ENCODE assay signal across 8 mouse cellular contexts in the genomic region with DNA sequence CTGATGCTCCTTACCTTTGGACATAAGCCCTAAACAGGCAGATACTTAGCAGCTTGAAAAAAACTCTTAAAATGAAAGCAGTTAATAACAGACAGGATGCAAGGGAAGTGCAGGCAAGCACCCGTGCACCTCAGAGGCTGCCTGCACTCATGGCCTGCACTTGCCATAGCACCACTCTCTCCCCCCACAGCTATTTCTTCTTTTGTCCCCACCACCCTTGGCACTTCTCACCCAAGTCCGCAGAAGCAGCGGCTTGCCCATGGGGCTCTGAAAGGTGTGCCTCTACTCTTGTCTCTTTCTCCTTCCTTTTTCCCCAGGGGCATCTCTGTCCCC. TPM values are rescaled to one million over a fixed set of nuclear protein-coding genes. Genes with fewer than 3 reads are reported as not detected.
A peak's percentile ranks its signal among the peaks of the same experiment; 100 is the strongest.
DNase-seq lines count a peak whose midpoint lies in the region; ATAC-seq and TF ChIP-seq lines count a peak whose summit lies in the region.

No protein-coding gene starts in this region.

- H3K36me3 ChIP-seq in ES-Bruce4 (ENCODE audit: control insufficient read depth, insufficient read depth, low read length, poor library complexity, severe bottlenecking) (no peaks in the 10 kb centered on the region), macrophage (ENCODE audit: inconsistent target) (no peaks in the 10 kb centered on the region)
- H3K36me3 ChIP-seq in heart, postnatal 0 days (replicated peaks; ENCODE audit: control insufficient read depth, insufficient read depth, low read length), result no peaks in the 10 kb centered on the region

- no peak for TF ChIP-seq POLR2A in ES-Bruce4 (IDR thresholded peaks at IDR 0.05; ENCODE audit: insufficient read depth, low read length)

- H3K4me2 ChIP-seq in heart, postnatal 0 days (ENCODE audit: low read depth, low read length), result peak overlapping the region; percentile 69

- H3K79me2 ChIP-seq in macrophage (ENCODE audit: inconsistent target), result no peaks in the 10 kb centered on the region

- TF ChIP-seq EP300 in ES-Bruce4 (IDR thresholded peaks at IDR 0.05; ENCODE audit: insufficient read depth, low read depth, low read length), result no peak
- TF ChIP-seq EP300 in heart, postnatal 0 days (IDR thresholded peaks at IDR 0.05; ENCODE audit: low read depth), result no peak

- H3K4me1 ChIP-seq in ES-Bruce4 (ENCODE audit: control insufficient read depth, insufficient read depth, low read length), result no peaks in the 10 kb centered on the region
- H3K4me1 ChIP-seq in heart, postnatal 0 days (ENCODE audit: control insufficient read depth, insufficient read depth), result no peaks in the 10 kb centered on the region

- peak; percentile 18 for ATAC-seq in heart, postnatal 0 days (ENCODE audit: insufficient read depth, low read depth)

- DNase-seq in cerebellum, adult 9-10 months, result peak; percentile 4
- no peak for DNase-seq in cerebellum, adult 11 months
- no peak for DNase-seq in heart, postnatal 0 days (ENCODE audit: low spot score)
- DNase-seq in right cerebral cortex, postnatal 14 days, result no peak
- no peak for DNase-seq in embryo, embryonic 10.5 days (ENCODE audit: low spot score)
- no peak for DNase-seq in cerebellum, postnatal 10 days

- 25% methylated on average over 3 of the region's 3 CpGs for WGBS in heart, postnatal 0 days
- WGBS in macrophage (ENCODE audit: missing documents), result 14% methylated on average over 3 of the region's 3 CpGs

- H3K4me3 ChIP-seq in ES-Bruce4 (ENCODE audit: low read depth, low read length) (peak overlapping the region; percentile 55), macrophage (ENCODE audit: inconsistent target) (peak overlapping the region; percentile 18; the same call in 1 of the 2 replicates)
- H3K4me3 ChIP-seq in heart, postnatal 0 days (ENCODE audit: low read depth, low read length), result peak overlapping the region; percentile 55

- TF ChIP-seq CTCF in ES-Bruce4 (IDR thresholded peaks at IDR 0.05; ENCODE audit: low read depth, low read length), result no peak
- no peak for TF ChIP-seq CTCF in heart, postnatal 0 days (IDR thresholded peaks at IDR 0.05; ENCODE audit: low read depth)

- peak overlapping the region; percentile 68 for H3K9ac ChIP-seq in ES-Bruce4 (ENCODE audit: low read depth, poor library complexity, severe bottlenecking)
- peak overlapping the region; percentile 47; the same call in 1 of the 2 replicates for H3K9ac ChIP-seq in heart, postnatal 0 days (replicated peaks; ENCODE audit: low read depth, low read length)

- H3K27me3 ChIP-seq in ES-Bruce4 (ENCODE audit: control insufficient read depth, insufficient read depth, low read length, poor library complexity, severe bottlenecking), result no peaks in the 10 kb centered on the region
- no peaks in the 10 kb centered on the region for H3K27me3 ChIP-seq in heart, postnatal 0 days (ENCODE audit: control insufficient read depth, insufficient read depth, low read length)

- H3K9me3 ChIP-seq in ES-Bruce4 (replicated peaks; ENCODE audit: control insufficient read depth, insufficient read depth, low read length, poor library complexity, severe bottlenecking), result no peaks in the 10 kb centered on the region
- H3K9me3 ChIP-seq in heart, postnatal 0 days (replicated peaks; ENCODE audit: control insufficient read depth, low read length), result no peaks in the 10 kb centered on the region

- no peak overlapping the region for H3K27ac ChIP-seq in ES-Bruce4 (ENCODE audit: insufficient read depth, low read length)
- peak overlapping the region; percentile 74; the same call in 1 of the 2 replicates for H3K27ac ChIP-seq in heart, postnatal 0 days (ENCODE audit: low read depth)
- H3K27ac ChIP-seq in macrophage, result no peak overlapping the region

RNA-seq across cellular contexts. Expression of gene Slc22a29, which starts 34.0 kb away (rescaled TPM):
- polyA plus RNA-seq in ES-Bruce4 (2011; ENCODE audit: insufficient read depth, insufficient read length, low read depth, missing spikeins) (not detected in 2 replicates), macrophage (2018) (not detected in 3 replicates)
- not detected in 2 replicates for total RNA-seq in heart, postnatal 0 days (2014; rRNA removed; ENCODE audit: low replicate concordance)
- polyA plus RNA-seq in heart, postnatal 0 days (2015; fragmentation: Nextera tagmentation; extraction: Ambion mirVana), result not detected in 2 replicates
- total RNA-seq in macrophage (2018; cell fraction: chromatin; rRNA removed), result not detected
- total RNA-seq in macrophage (2018; cell fraction: cytosol; rRNA removed), result not detected
- total RNA-seq in macrophage (2018; cell fraction: nucleus; rRNA removed), result not detected
